Mouse (Mus musculus) heart, embryonic 16.5 days (tissue): ENCODE results near the gene Ogdhl. TPM values are rescaled to one million over a fixed set of nuclear protein-coding genes. Genes with fewer than 3 reads are reported as not detected.
"Not testable (repeated sequence)": the region's sequence is repeated elsewhere in the genome, so short reads cannot be mapped to it uniquely, and the experiment has no call there.

Experiments used
- ATAC-seq: fragments of 200-750 bp; cut with Nextera tagmentation; replicated peaks from 2 replicates; pipeline ENCODE4 v1.8.0; 2017; ENCODE audit warnings: moderate number of reproducible peaks; ENCODE audit not compliant: insufficient read depth, low FRiP score; ENCODE audit errors: extremely low read depth
- H3K27ac ChIP-seq: fragments of 300-500 bp; sonication (generic); 2 replicates; pipeline ENCODE4 v1.5.1; 2014; ENCODE audit warnings: mild to moderate bottlenecking, low read length, control low read depth, moderate library complexity
- H3K27me3 ChIP-seq: fragments of 300-500 bp; sonication (generic); 2 replicates; pipeline ENCODE4 v1.6.1; 2014; ENCODE audit warnings: low read length, mixed read lengths; ENCODE audit not compliant: control insufficient read depth, insufficient read depth
- H3K36me3 ChIP-seq: fragments of 300-500 bp; sonication (generic); 2 replicates; pipeline ENCODE4 v1.6.1; 2014; ENCODE audit not compliant: control insufficient read depth, insufficient read depth
- H3K4me1 ChIP-seq: fragments of 300-500 bp; sonication (generic); 2 replicates; pipeline ENCODE4 v1.6.1; 2014; ENCODE audit warnings: low read length, mixed read lengths; ENCODE audit not compliant: control insufficient read depth, insufficient read depth
- H3K4me2 ChIP-seq: fragments of 300-500 bp; sonication (generic); 2 replicates; pipeline ENCODE4 v1.6.1; 2014; ENCODE audit warnings: low read depth, mild to moderate bottlenecking, control low read depth, low read length
- H3K4me3 ChIP-seq: fragments of 300-500 bp; sonication (generic); 2 replicates; pipeline ENCODE4 v1.5.1; 2014; ENCODE audit warnings: mild to moderate bottlenecking, control low read depth, low read length
- H3K9ac ChIP-seq: fragments of 300-500 bp; sonication (generic); 2 replicates; pipeline ENCODE4 v1.6.1; 2014; ENCODE audit warnings: low read length, control low read depth
- H3K9me3 ChIP-seq: fragments of 300-500 bp; sonication (generic); replicated peaks from 2 replicates; pipeline ENCODE4 v1.6.1; 2016; ENCODE audit warnings: low read length; ENCODE audit not compliant: control insufficient read depth
- WGBS: fragments of 180-500 bp; shearing (Covaris S2); extraction: QIAGEN DNeasy Blood & Tissue Kit; methylation state at CpG from one replicate; pipeline ENCODE4 v1.1.7; 2014; 5-methylcytosine and 5-hydroxymethylcytosine counted together
- polyA plus RNA-seq: library from polyadenylated mRNA; unstranded; fragments of >200 nt; fragmentation: Nextera tagmentation; extraction: Ambion mirVana; gene quantifications from 2 replicates; pipeline ENCODE4 v1.2.1, GENCODE M21; 2015

Ogdhl gene
- polyA plus RNA-seq, 1 experiment from 2014 or later, result 10.3 TPM

- WGBS, result 87% methylated on average over 20 of the region's 20 CpGs
- ATAC-seq, result no peak
Measured at GRCm38 (mm10) chr14:32332515-32333445, 11.0 kb downstream of the Ogdhl start.

GRCm38 (mm10) chr14:32336021-32336420, 14.2 kb downstream of the Ogdhl start:
- 65% methylated on average over 6 of the region's 6 CpGs for WGBS
- no peaks in the 10 kb centered on the region for H3K4me1 ChIP-seq
- no peak overlapping the region for H3K9ac ChIP-seq
- H3K27me3 ChIP-seq, result no peaks in the 10 kb centered on the region
- H3K9me3 ChIP-seq, result no peaks in the 10 kb centered on the region
- H3K27ac ChIP-seq, result no peak overlapping the region
- no peaks in the 10 kb centered on the region; the same call in 1 of the 2 replicates for H3K36me3 ChIP-seq
- no peak for ATAC-seq
- no peak overlapping the region for H3K4me2 ChIP-seq
- H3K4me3 ChIP-seq, result no peak overlapping the region

More at GRCm38 (mm10) chr14:32332515-32333445, 11.0 kb downstream of the Ogdhl start:
- H3K9me3 ChIP-seq, result no peaks in the 10 kb centered on the region
- no peak overlapping the region for H3K4me2 ChIP-seq
- H3K4me1 ChIP-seq, result no peaks in the 10 kb centered on the region
- H3K27me3 ChIP-seq, result no peaks in the 10 kb centered on the region
- no peak overlapping the region for H3K4me3 ChIP-seq
- no peak overlapping the region for H3K27ac ChIP-seq
- H3K36me3 ChIP-seq, result no peaks in the 10 kb centered on the region; the same call in 1 of the 2 replicates
- H3K9ac ChIP-seq, result no peak overlapping the region

GRCm38 (mm10) chr14:32336547-32336946, 14.7 kb downstream of the Ogdhl start:
- no peaks in the 10 kb centered on the region for H3K27me3 ChIP-seq
- H3K4me3 ChIP-seq, result no peak overlapping the region
- H3K9ac ChIP-seq, result no peak overlapping the region
- no peak overlapping the region for H3K27ac ChIP-seq
- no peaks in the 10 kb centered on the region for H3K4me1 ChIP-seq
- no peaks in the 10 kb centered on the region for H3K9me3 ChIP-seq
- 73% methylated on average over 11 of the region's 11 CpGs for WGBS
- no peak for ATAC-seq
- H3K36me3 ChIP-seq, result no peaks in the 10 kb centered on the region; the same call in 1 of the 2 replicates
- H3K4me2 ChIP-seq, result no peak overlapping the region

GRCm38 (mm10) chr14:32341823-32342222, 20.0 kb downstream of the Ogdhl start:
- Histone ChIP-seq H3K27ac (no peak overlapping the region), H3K4me1 (no peaks in the 10 kb centered on the region), H3K9me3 (no peaks in the 10 kb centered on the region), H3K36me3 (no peaks in the 10 kb centered on the region), H3K4me2 (no peak overlapping the region), H3K4me3 (no peak overlapping the region), H3K9ac (no peak overlapping the region), H3K27me3 (no peaks in the 10 kb centered on the region)
- no peak for ATAC-seq
- 95% methylated on average over 7 of the region's 7 CpGs for WGBS

- no peak overlapping the region for H3K4me2 ChIP-seq
- no peaks in the 10 kb centered on the region for H3K4me1 ChIP-seq
- no peaks in the 10 kb centered on the region for H3K9me3 ChIP-seq
- no peak overlapping the region for H3K4me3 ChIP-seq
- no peak for ATAC-seq
- no peak overlapping the region for H3K9ac ChIP-seq
- H3K27ac ChIP-seq, result no peak overlapping the region
- no peaks in the 10 kb centered on the region for H3K27me3 ChIP-seq
- 88% methylated on average over 7 of the region's 7 CpGs for WGBS
- no peaks in the 10 kb centered on the region for H3K36me3 ChIP-seq
Measured at GRCm38 (mm10) chr14:32344176-32344575, 22.4 kb downstream of the Ogdhl start.

- no peak for ATAC-seq
- H3K9ac ChIP-seq, result no peak overlapping the region
- no peak overlapping the region for H3K27ac ChIP-seq
- no peaks in the 10 kb centered on the region for H3K36me3 ChIP-seq
- no peak overlapping the region for H3K4me3 ChIP-seq
- no peaks in the 10 kb centered on the region for H3K27me3 ChIP-seq
- WGBS, result 76% methylated on average over 9 of the region's 10 CpGs
- no peak overlapping the region for H3K4me2 ChIP-seq
- no peaks in the 10 kb centered on the region for H3K4me1 ChIP-seq
- H3K9me3 ChIP-seq, result no peaks in the 10 kb centered on the region
Measured at GRCm38 (mm10) chr14:32344694-32345093, 22.9 kb downstream of the Ogdhl start.

- Histone ChIP-seq H3K4me1 (no peaks in the 10 kb centered on the region), H3K9ac (no peak overlapping the region), H3K9me3 (no peaks in the 10 kb centered on the region), H3K27me3 (no peaks in the 10 kb centered on the region), H3K36me3 (no peaks in the 10 kb centered on the region), H3K4me3 (no peak overlapping the region), H3K27ac (no peak overlapping the region), H3K4me2 (no peak overlapping the region)
- 88% methylated on average over 9 of the region's 9 CpGs for WGBS
- ATAC-seq, result no peak
Measured at GRCm38 (mm10) chr14:32347307-32347706, 25.5 kb downstream of the Ogdhl start.

GRCm38 (mm10) chr14:32351181-32351920, 29.5 kb downstream of the Ogdhl start:
- not testable (repeated sequence) for H3K4me2 ChIP-seq, H3K27me3 ChIP-seq, H3K4me3 ChIP-seq, H3K9me3 ChIP-seq, H3K36me3 ChIP-seq, H3K27ac ChIP-seq, H3K9ac ChIP-seq, ATAC-seq, H3K4me1 ChIP-seq
- 36% methylated on average over 6 of the region's 6 CpGs for WGBS

- 44% methylated on average over 7 of the region's 7 CpGs for WGBS
Measured at GRCm38 (mm10) chr14:32364359-32364758, 42.5 kb downstream of the Ogdhl start.

More at GRCm38 (mm10) chr14:32364359-32364758, 42.5 kb downstream of the Ogdhl start:
- Histone ChIP-seq H3K4me3 (no peak overlapping the region), H3K9me3 (peaks cover 2% of the 10 kb centered on the region; the same call in 1 of the 2 replicates), H3K4me1 (no peaks in the 10 kb centered on the region), H3K27ac (no peak overlapping the region), H3K27me3 (no peaks in the 10 kb centered on the region), H3K36me3 (no peaks in the 10 kb centered on the region), H3K4me2 (no peak overlapping the region), H3K9ac (no peak overlapping the region)
- ATAC-seq, result no peak
